Mouse (Mus musculus) left cerebral cortex, postnatal 4 days (tissue): ENCODE data around the gene Sumf2. TPM values are rescaled to one million over a fixed set of nuclear protein-coding genes. Genes with fewer than 3 reads are reported as not detected.

Source experiments
- DNase-seq: peaks from one replicate; pipeline ENCODE4 v3.0.0-alpha.2; 2022
- intact Hi-C: fragments of 180-260 bp; cut with DNase I; formaldehyde crosslinking; loops from one replicate; pipeline ENCODE4 v1.15.1; 2025
- total RNA-seq, 2 experiments: library from RNA; stranded (reverse); gene quantifications; 2 replicates each; pipeline ENCODE4 v1.2.3; 2021

The Sumf2 gene
- total RNA-seq, 2 experiments from 2014 or later, result 19.7 to 20.9 TPM

- DNase-seq, result no peak
- intact Hi-C loops, result loop anchor here (10.0 kb wide), 1 partner anchor 67 kb away; no protein-coding TSS in a partner anchor
Measured at GRCm38 (mm10) chr5:129907775-129908174, 61.0 kb downstream of the Sumf2 start.

- DNase-seq, result peak; percentile 94
- intact Hi-C loops, result loop anchor here (10.0 kb wide), 1 partner anchor 66 kb away; no protein-coding TSS in a partner anchor
Measured at GRCm38 (mm10) chr5:129908242-129908965, 61.6 kb downstream of the Sumf2 start, which contains the start of gene Nupr1l. Nupr1l (plus strand) TSS chr5:129908540.

- intact Hi-C loops, result loop anchor here (10.0 kb wide), 1 partner anchor 66 kb away; no protein-coding TSS in a partner anchor
- DNase-seq, result no peak
Measured at GRCm38 (mm10) chr5:129909147-129909546, 62.4 kb downstream of the Sumf2 start.

- intact Hi-C loops, result loop anchor here (10.0 kb wide), 1 partner anchor 65 kb away; no protein-coding TSS in a partner anchor
- DNase-seq, result no peak
Measured at GRCm38 (mm10) chr5:129909591-129909990, 62.8 kb downstream of the Sumf2 start.

Other genes with a start within 250 kb of the Sumf2 start
- 1 to 10 TPM; 8.2 to 8.6 TPM for gene Zfp11, start 176.9 kb upstream of the Sumf2 start, total RNA-seq
- gene Sept14, start 138.5 kb upstream of the Sumf2 start, total RNA-seq, result not detected
- gene Mrps17, start 131.5 kb upstream of the Sumf2 start, total RNA-seq, result 10 to 100 TPM; 73.9 to 74.6 TPM
- 10 to 100 TPM; 55.2 to 59.7 TPM for gene Nipsnap2, start 121.9 kb upstream of the Sumf2 start, total RNA-seq
- gene Psph, start 59.5 kb upstream of the Sumf2 start, total RNA-seq, result 10 to 100 TPM; 18.3 to 20.2 TPM
- gene Chchd2, start 40.5 kb downstream of the Sumf2 start, total RNA-seq, result 100 to 1,000 TPM; 310 to 317 TPM
- 10 to 100 TPM in 1 of 2 experiments, 1 to 10 TPM in 1; 9.5 to 10.8 TPM for gene Zbed5, start 48.7 kb downstream of the Sumf2 start, total RNA-seq
- gene Phkg1, start 51.6 kb downstream of the Sumf2 start, total RNA-seq, result 1 to 10 TPM; 2.5 to 3.4 TPM
- gene Nupr1l, start 61.6 kb downstream of the Sumf2 start, total RNA-seq, result 1 to 10 TPM; 2.4 to 3.6 TPM
- 10 to 100 TPM; 53.8 to 55.3 TPM for gene Vkorc1l1, start 95.0 kb downstream of the Sumf2 start, total RNA-seq
- 10 to 100 TPM; 12.2 to 12.8 TPM for gene Gusb, start 156.1 kb downstream of the Sumf2 start, total RNA-seq
- gene Asl, start 182.3 kb downstream of the Sumf2 start, total RNA-seq, result 10 to 100 TPM; 31.0 to 34.9 TPM
- gene Crcp, start 182.3 kb downstream of the Sumf2 start, total RNA-seq, result 10 to 100 TPM; 44.4 to 49.5 TPM
- 10 to 100 TPM; 33.8 to 38.2 TPM for gene Tpst1, start 226.3 kb downstream of the Sumf2 start, total RNA-seq